Mouse (Mus musculus) limb, embryonic 15.5 days (tissue): ENCODE measurements around the gene Rtraf. TPM values are rescaled to one million over a fixed set of nuclear protein-coding genes. Genes with fewer than 3 reads are reported as not detected.

Source experiments
- ATAC-seq: fragments of 200-750 bp; cut with Nextera tagmentation; 2 replicates; pipeline ENCODE4 v1.8.0; 2017; ENCODE audit warnings: low read depth, moderate TSS enrichment; ENCODE audit not compliant: insufficient number of reproducible peaks, low FRiP score, low TSS enrichment
- H3K27ac ChIP-seq: fragments of 300-500 bp; sonication (generic); 2 replicates; pipeline ENCODE4 v1.5.1; 2015; ENCODE audit warnings: moderate library complexity, mild to moderate bottlenecking, inconsistent platforms
- H3K27me3 ChIP-seq: fragments of 300-500 bp; sonication (generic); 2 replicates; pipeline ENCODE4 v1.6.1; 2015; ENCODE audit warnings: inconsistent platforms
- H3K36me3 ChIP-seq: fragments of 300-500 bp; sonication (generic); 2 replicates; pipeline ENCODE4 v1.6.1; 2015; ENCODE audit warnings: inconsistent platforms
- H3K4me1 ChIP-seq: fragments of 300-500 bp; sonication (generic); 2 replicates; pipeline ENCODE4 v1.6.1; 2015; ENCODE audit warnings: inconsistent platforms
- H3K4me2 ChIP-seq: fragments of 300-500 bp; sonication (generic); 2 replicates; pipeline ENCODE4 v1.6.1; 2015; ENCODE audit warnings: mild to moderate bottlenecking, inconsistent platforms
- H3K4me3 ChIP-seq: fragments of 300-500 bp; sonication (generic); 2 replicates; pipeline ENCODE4 v1.5.1; 2015; ENCODE audit warnings: mild to moderate bottlenecking, inconsistent platforms
- H3K9ac ChIP-seq: fragments of 300-500 bp; sonication (generic); 2 replicates; pipeline ENCODE4 v1.6.1; 2015; ENCODE audit warnings: inconsistent platforms
- H3K9me3 ChIP-seq: fragments of 300-500 bp; sonication (generic); 2 replicates; pipeline ENCODE4 v1.6.1; 2016; ENCODE audit warnings: inconsistent platforms
- WGBS: fragments of 180-500 bp; shearing (Covaris S2); methylation state at CpG from one replicate; pipeline ENCODE4 v1.1.7; 2015; 5-methylcytosine and 5-hydroxymethylcytosine counted together
- polyA plus RNA-seq: library from polyadenylated mRNA; unstranded; fragments of >200 nt; fragmentation: Nextera tagmentation; extraction: Ambion mirVana; gene quantifications from 2 replicates; pipeline ENCODE4 v1.2.1, GENCODE M21; 2015

Rtraf gene
- polyA plus RNA-seq, 1 experiment from 2014 or later, result 202 TPM

DNA sequence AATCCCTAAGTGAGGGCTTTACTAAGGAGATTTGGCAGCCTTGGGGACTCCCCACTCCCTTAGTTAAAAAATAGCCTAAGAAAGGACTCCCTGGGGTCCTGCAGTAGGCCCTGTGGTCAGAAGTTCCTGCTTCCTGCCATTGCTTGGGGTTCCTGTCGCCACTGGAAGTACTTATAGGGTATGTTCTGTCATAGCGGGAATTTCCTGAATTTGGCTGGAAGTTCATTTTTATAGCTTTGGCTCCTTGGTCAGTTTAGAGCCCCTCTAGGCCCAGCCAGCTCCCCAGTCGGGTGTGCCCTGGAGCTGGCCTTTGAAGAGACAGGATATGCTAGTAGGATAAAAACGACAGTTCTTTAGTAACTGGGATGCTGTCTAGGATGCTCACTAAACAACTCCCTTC is 28.7 kb downstream of the Rtraf start:
- H3K27me3 ChIP-seq, result no peaks in the 10 kb centered on the region
- H3K9me3 ChIP-seq, result no peaks in the 10 kb centered on the region
- H3K9ac ChIP-seq, result no peak overlapping the region
- 42% methylated on average over 4 of the region's 4 CpGs for WGBS
- no peak overlapping the region for H3K4me2 ChIP-seq
- ATAC-seq, result no peak
- H3K36me3 ChIP-seq, result peaks cover 34% of the 10 kb centered on the region
- no peaks in the 10 kb centered on the region for H3K4me1 ChIP-seq
- H3K27ac ChIP-seq, result 0 out of 2 replicates have a peak overlapping the region, but pooled peaks have one; percentile 33
- no peak overlapping the region for H3K4me3 ChIP-seq

DNA sequence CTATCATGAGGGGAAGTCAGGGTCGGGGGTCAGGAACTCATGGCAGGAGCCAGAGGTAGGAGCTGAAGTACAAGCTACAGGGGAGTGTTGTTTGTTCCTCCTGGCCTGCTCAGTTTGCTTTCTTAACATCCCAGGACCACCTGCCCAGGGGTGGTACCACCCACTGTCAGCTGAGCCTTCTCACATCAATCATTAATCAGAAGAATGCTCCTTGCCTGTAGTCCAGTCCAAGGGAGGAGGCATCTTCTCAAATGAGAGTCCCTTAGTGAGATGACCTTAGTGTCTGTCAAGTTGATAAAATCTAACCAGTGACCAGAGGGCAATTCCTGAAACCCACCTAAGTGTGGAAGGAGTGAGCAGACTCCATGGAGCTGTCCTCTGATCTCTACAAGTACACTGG is 35.2 kb downstream of the Rtraf start:
- no peaks in the 10 kb centered on the region for H3K9me3 ChIP-seq
- WGBS, result 60% methylated on average over 1 of the region's 1 CpGs
- no peak overlapping the region for H3K4me2 ChIP-seq
- peaks cover 8% of the 10 kb centered on the region; the same call in 1 of the 2 replicates for H3K36me3 ChIP-seq
- H3K27me3 ChIP-seq, result no peaks in the 10 kb centered on the region
- no peak for ATAC-seq
- no peak overlapping the region for H3K27ac ChIP-seq
- no peak overlapping the region for H3K4me3 ChIP-seq
- no peaks in the 10 kb centered on the region for H3K4me1 ChIP-seq
- H3K9ac ChIP-seq, result no peak overlapping the region

DNA sequence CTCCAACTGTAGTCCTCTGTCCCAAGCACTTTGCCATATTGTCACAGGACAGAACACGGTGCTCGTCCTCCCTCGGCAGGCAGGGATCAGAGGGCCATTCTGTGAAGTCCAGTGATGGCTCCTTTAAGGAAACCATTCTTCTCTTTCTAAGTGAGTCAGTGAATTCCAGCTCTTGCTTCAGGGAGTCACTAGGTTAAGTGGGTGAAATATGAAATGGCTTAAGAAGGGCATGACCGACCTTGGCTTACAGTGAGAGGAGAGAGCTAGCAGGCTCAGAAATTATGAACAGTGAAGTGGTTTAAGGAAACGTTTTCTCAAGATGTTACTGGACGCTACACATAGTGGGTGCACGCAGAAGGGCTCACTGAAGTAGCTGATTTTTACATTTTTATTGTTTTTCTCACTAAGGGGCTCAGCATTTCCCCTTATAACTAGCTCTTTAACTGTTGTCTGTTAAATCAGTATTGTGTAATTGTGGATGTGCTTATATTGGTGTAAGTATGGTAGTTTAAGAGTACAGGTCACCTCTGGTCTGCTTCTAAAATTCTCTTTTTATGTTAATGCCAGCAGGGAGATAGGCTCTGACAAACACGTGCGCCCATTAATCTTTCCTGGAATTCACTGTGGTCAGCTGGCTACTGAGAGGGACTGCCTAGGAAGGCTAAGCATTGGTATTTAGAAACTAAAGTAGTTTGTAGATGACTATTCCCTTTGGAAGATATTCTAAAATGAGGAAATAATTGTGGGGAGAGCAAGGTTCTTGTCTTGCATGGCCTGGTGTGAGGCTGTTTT is 37.6 kb downstream of the Rtraf start:
- peaks cover 9% of the 10 kb centered on the region; the same call in 1 of the 2 replicates for H3K36me3 ChIP-seq
- no peaks in the 10 kb centered on the region for H3K9me3 ChIP-seq
- H3K27me3 ChIP-seq, result no peaks in the 10 kb centered on the region
- H3K4me1 ChIP-seq, result no peaks in the 10 kb centered on the region
- no peak overlapping the region for H3K27ac ChIP-seq
- ATAC-seq, result no peak
- no peak overlapping the region for H3K9ac ChIP-seq
- H3K4me3 ChIP-seq, result no peak overlapping the region
- 80% methylated on average over 9 of the region's 9 CpGs for WGBS
- H3K4me2 ChIP-seq, result no peak overlapping the region

DNA sequence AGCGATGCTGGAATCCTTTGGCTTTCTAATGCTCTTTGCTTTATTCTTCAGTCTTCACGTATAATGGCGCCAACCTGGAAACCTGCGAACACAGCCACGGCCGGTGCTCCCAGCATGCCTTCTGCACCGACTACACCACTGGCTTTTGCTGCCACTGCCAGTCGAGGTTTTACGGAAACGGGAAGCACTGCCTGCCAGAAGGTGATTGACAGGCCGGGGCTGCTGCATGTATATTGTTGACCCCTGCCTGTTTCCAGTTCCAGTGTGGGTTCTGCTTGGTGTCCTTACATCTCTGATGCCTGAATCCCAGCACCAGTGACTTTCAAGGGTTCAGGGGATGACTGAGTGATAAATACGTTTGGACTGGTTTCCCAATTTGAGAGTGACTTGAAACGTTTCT is 45.7 kb downstream of the Rtraf start:
- 81% methylated on average over 13 of the region's 13 CpGs for WGBS
- ATAC-seq, result no peak
- Histone ChIP-seq H3K4me2 (no peak overlapping the region), H3K27me3 (no peaks in the 10 kb centered on the region), H3K9ac (no peak overlapping the region), H3K36me3 (peaks cover 32% of the 10 kb centered on the region; the same call in 1 of the 2 replicates), H3K4me1 (no peaks in the 10 kb centered on the region), H3K4me3 (no peak overlapping the region), H3K9me3 (no peaks in the 10 kb centered on the region), H3K27ac (no peak overlapping the region)

DNA sequence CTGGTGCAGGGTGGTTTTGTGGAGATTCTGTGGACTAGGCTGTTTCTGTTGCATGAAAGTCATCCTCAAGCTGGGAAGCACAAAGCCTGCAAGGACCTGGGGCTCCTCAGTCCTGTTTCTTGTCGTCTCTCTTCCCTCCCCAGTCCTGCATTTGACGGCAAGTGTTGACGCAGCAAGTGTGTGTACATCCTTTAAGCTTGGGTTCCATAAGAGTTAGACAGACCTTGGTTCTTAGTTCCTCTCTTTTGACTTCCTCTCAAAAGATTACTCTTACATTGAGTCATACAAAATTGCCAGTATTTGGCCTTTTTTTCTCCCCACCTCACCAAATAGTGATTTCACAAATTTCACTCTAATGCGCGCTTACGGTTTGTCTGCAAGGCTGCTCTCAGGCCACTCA is 46.3 kb downstream of the Rtraf start:
- no peaks in the 10 kb centered on the region for H3K9me3 ChIP-seq
- H3K4me2 ChIP-seq, result no peak overlapping the region
- H3K4me1 ChIP-seq, result no peaks in the 10 kb centered on the region
- no peak overlapping the region for H3K9ac ChIP-seq
- H3K27me3 ChIP-seq, result no peaks in the 10 kb centered on the region
- WGBS, result 85% methylated on average over 6 of the region's 6 CpGs
- H3K4me3 ChIP-seq, result no peak overlapping the region
- H3K27ac ChIP-seq, result no peak overlapping the region
- no peak for ATAC-seq
- H3K36me3 ChIP-seq, result peaks cover 32% of the 10 kb centered on the region; the same call in 1 of the 2 replicates

DNA sequence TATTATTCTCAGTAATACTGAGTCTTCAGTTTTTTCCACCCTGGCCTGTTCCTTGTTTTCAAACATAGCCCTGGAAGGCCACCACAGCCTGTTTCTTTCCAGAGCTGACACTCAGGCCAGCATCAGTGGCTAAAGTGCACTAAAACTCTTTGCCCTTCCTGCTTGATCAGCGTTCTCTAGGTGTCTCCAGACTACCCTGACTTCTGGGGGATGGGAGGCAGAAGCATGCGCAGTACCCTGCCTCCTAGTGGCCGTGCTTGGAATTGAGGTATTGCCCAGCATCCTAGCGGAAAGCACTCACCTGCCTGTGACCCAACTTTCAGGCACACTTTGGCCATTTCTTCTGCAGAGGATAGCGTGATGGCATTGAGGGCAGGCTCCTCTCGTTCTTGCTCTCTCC is 46.7 kb downstream of the Rtraf start:
- H3K27ac ChIP-seq, result no peak overlapping the region
- peaks cover 29% of the 10 kb centered on the region; the same call in 1 of the 2 replicates for H3K36me3 ChIP-seq
- H3K4me2 ChIP-seq, result no peak overlapping the region
- H3K4me1 ChIP-seq, result no peaks in the 10 kb centered on the region
- no peak overlapping the region for H3K4me3 ChIP-seq
- no peak for ATAC-seq
- no peaks in the 10 kb centered on the region for H3K9me3 ChIP-seq
- no peaks in the 10 kb centered on the region for H3K27me3 ChIP-seq
- H3K9ac ChIP-seq, result no peak overlapping the region
- WGBS, result 52% methylated on average over 6 of the region's 6 CpGs

DNA sequence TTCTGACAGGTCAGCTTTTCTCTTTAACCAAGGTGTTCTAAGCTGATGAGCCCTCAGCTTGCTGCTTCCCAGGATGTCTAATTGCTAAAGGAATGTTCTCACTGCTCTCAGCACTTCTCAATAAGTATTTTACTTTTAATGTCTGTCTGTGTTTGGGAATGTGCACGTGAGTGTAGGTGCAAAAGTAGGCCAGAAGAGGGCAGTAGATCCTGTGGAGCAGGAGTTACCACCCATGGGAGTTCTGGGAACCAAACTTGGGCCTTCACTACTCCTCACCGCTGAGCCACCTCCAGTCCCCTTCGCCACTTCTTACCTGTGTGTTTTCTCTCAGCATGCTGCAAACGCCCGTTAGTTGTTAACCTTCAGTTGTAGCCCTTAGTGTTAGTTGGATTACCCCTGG is 47.4 kb downstream of the Rtraf start:
- no peak overlapping the region for H3K27ac ChIP-seq
- WGBS, result 94% methylated on average over 5 of the region's 5 CpGs
- H3K4me2 ChIP-seq, result no peak overlapping the region
- no peaks in the 10 kb centered on the region for H3K4me1 ChIP-seq
- H3K27me3 ChIP-seq, result no peaks in the 10 kb centered on the region
- no peak overlapping the region for H3K9ac ChIP-seq
- no peaks in the 10 kb centered on the region for H3K9me3 ChIP-seq
- no peak overlapping the region for H3K4me3 ChIP-seq
- ATAC-seq, result no peak
- peaks cover 25% of the 10 kb centered on the region; the same call in 1 of the 2 replicates for H3K36me3 ChIP-seq

DNA sequence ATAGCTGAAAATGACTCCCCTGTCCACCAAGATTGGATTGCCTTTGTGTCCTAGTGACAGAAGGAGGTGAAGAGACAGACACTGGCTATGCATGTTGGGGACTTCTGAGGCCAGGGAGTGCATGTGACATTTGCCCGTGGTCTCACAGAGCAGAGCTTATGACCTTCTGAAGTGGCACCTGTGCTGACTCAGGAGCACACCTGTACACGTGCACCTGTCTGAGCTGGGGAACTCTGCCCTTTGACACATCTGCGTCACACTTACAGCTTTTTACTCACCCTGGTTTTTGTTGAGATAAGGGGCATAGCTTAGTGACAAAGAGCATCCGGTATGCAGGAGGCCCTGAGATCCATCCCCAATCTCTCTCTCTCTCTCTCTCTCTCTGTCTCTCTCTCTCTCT is 48.1 kb downstream of the Rtraf start:
- Histone ChIP-seq H3K36me3 (peaks cover 19% of the 10 kb centered on the region; the same call in 1 of the 2 replicates), H3K4me3 (no peak overlapping the region), H3K4me1 (no peaks in the 10 kb centered on the region; the same call in 1 of the 2 replicates), H3K27ac (no peak overlapping the region), H3K9me3 (no peaks in the 10 kb centered on the region), H3K9ac (no peak overlapping the region), H3K27me3 (no peaks in the 10 kb centered on the region), H3K4me2 (no peak overlapping the region)
- WGBS, result 92% methylated on average over 4 of the region's 4 CpGs
- no peak for ATAC-seq

DNA sequence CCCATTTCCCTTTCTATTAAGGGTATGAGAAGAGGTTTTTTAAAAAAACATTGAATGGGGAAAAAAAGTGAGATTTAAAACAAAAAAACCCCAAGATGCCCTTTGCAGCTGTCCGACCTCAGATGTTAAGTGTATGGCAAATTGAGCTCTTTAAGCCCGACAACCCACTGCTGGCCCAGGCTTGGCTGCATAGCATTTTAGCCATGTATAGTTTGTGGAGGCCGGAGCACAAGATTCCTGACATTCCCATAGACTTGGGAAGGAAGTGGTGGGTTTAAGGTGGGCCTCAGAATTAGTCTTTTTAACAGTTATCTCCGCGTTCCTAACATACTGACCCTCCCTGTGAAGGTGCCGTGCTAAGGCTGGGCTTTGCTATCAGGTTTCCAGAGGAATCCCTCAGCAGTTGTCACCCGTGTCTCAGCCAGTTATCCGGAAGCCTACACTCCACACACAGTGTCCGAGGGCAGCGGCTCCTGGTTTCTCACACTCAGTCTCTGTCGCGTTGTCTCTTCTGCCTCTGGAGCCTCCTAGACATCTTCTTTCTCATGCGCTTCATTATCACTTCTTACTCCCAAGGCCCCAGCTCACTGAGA is 49.5 kb downstream of the Rtraf start:
- Histone ChIP-seq H3K27ac (no peak overlapping the region), H3K4me3 (no peak overlapping the region), H3K27me3 (no peaks in the 10 kb centered on the region), H3K9ac (no peak overlapping the region), H3K9me3 (no peaks in the 10 kb centered on the region), H3K4me1 (peaks cover 7% of the 10 kb centered on the region), H3K4me2 (no peak overlapping the region), H3K36me3 (peaks cover 9% of the 10 kb centered on the region; the same call in 1 of the 2 replicates)
- no peak for ATAC-seq
- 76% methylated on average over 13 of the region's 13 CpGs for WGBS

DNA sequence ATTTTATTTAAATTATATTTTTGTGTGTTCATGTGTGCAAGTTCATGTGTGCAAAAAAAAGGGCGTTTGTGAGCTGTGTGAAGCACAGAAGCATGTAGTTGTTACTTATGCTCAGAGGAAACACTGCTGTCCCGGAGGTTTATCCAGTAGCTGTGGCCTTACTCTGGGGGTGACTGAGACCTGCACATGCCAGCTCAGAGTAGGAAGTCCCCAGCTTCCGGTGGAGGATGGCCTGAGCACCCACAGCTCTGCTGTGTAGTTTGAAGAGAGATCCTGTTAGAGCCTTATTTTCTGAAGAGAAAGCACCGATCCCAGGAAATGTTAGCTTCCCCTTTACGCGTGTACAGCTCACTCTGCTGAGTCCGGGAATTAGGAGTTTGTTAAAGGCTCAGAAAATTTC is 52.5 kb downstream of the Rtraf start:
- Histone ChIP-seq H3K9me3 (no peaks in the 10 kb centered on the region), H3K4me2 (no peak overlapping the region), H3K36me3 (no peaks in the 10 kb centered on the region; the same call in 1 of the 2 replicates), H3K4me1 (peaks cover 9% of the 10 kb centered on the region), H3K4me3 (no peak overlapping the region), H3K27me3 (no peaks in the 10 kb centered on the region), H3K9ac (no peak overlapping the region), H3K27ac (0 out of 2 replicates have a peak overlapping the region, but pooled peaks have one; percentile 14)
- no peak for ATAC-seq
- 76% methylated on average over 7 of the region's 7 CpGs for WGBS

DNA sequence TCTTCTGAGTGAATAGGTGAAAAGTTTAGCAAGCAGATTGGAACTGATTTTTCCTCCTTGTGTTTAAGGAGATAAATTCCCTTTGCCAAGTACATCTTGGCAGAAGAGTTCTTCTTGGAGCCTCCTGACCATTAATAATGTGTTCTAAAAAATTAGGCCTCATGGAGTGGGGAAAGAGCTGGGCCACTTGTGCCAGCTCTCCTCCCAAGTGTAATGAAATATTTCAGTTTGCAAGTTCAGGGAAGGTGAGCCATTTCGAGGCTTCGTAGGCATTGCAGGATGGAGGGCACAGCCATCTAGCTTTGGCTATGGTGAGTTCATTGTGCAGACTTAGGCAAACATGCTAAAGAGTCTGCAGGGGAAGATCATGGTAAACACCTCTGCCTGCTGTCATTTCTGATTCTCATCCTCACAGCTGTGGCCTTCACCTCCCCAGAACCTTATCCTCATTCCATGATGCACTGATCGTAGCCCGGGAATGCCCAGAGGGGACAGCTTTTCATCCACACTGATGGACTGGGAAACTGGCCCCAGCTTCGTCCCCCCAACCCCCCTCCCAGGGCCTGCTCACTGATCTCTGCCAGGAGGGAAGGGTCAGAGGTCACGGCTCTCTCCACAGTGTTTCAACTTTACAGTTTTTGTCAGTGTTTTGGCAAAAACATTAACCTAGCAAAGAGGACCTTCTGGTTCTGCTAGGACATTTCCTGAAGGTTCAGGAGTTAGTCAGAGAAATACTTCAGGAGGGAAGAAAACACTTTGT is 54.0 kb downstream of the Rtraf start:
- no peak overlapping the region for H3K4me2 ChIP-seq
- H3K36me3 ChIP-seq, result peaks cover 4% of the 10 kb centered on the region; the same call in 1 of the 2 replicates
- peak overlapping the region; percentile 48; the same call in 1 of the 2 replicates for H3K27ac ChIP-seq

More for the DNA sequence above, 54.0 kb downstream of the Rtraf start:
- Histone ChIP-seq H3K9me3 (no peaks in the 10 kb centered on the region), H3K4me1 (peaks cover 13% of the 10 kb centered on the region), H3K9ac (no peak overlapping the region), H3K27me3 (no peaks in the 10 kb centered on the region), H3K4me3 (no peak overlapping the region)
- no peak for ATAC-seq
- 27% methylated on average over 6 of the region's 6 CpGs for WGBS
